Mouse (Mus musculus): ENCODE measurements around the gene Tsfm. TPM values are rescaled to one million over a fixed set of nuclear protein-coding genes. Genes with fewer than 3 reads are reported as not detected.

Gene Tsfm
- total RNA-seq, 2 experiments from 2014 or later = 66.1 to 67.4 TPM

- intact Hi-C loops (cut with DNase I) = loop anchor here (2.0 kb wide), 1 partner anchor 15 kb away; no protein-coding TSS in a partner anchor
- DNase-seq (ENCODE audit: low spot score) = peak; percentile 54
Observed at GRCm38 (mm10) chr10:126972051-126972725, 58.5 kb downstream of the Tsfm start.

DNA sequence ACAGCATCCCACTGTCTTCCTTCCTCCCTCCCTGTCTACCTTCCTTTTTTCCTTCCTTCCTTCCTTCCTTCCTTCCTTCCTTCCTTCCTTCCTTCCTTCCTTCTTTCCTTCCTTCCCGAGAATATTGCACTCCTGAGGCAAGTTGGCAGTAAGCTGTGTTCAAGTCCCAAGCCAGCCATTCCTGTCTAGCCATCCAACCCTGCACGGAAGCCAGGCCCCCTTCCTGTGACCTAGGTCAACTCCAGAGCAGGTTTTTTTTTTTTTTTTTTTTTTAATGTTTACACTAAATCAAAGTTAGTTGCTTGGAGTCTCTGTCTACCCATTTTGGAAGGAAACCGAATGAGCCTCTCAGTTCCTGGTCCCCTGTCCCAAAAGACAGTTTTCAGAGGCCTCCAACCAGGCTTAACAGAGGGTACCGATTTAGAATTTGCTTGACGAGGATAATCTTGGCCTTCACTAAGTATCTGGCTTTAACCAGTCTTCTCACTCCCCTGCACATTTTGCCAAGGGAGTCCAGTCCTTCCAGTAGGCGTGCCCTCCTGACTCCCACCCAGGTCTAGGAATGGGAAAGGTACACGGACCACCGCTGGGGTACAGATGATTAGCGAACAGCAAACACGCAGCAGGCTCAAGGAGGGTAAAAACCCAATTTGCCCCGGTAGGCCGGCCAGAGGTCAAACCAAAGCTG lies 59.1 kb downstream of the Tsfm start:
- DNase-seq (ENCODE audit: low spot score) = no peak
- intact Hi-C loops (cut with DNase I) = loop anchor here (2.0 kb wide), 1 partner anchor 15 kb away; no protein-coding TSS in a partner anchor

DNA sequence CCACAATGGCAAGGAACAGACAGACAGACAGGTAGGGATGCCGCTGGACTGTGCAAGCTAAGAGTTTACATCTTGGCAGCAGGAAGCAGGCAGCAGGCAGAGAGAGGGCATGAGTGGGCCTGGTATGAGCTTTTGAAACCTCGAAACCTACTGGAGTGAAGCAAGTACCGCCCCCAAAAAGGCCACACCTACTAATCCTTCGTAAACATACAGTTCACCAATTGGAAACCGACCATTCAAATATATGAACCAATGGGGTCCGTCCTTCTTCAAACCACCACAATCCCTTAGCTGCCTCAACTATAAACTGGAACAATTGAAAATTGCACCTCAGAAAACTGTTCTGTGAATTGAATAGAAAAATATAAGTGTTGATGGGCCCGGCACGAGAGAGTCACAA lies 66.8 kb downstream of the Tsfm start:
- intact Hi-C loops (cut with DNase I) = no loop called here
- DNase-seq (ENCODE audit: low spot score) = no peak

GRCm38 (mm10) chr10:126962966-126963330 lies 67.7 kb downstream of the Tsfm start:
- intact Hi-C loops (cut with DNase I) = no loop called here
- DNase-seq (ENCODE audit: low spot score) = no peak

- intact Hi-C loops (cut with DNase I) = no loop called here
- peak; percentile 74 for DNase-seq (ENCODE audit: low spot score)
Observed at GRCm38 (mm10) chr10:126962271-126962965, 68.2 kb downstream of the Tsfm start.

DNA sequence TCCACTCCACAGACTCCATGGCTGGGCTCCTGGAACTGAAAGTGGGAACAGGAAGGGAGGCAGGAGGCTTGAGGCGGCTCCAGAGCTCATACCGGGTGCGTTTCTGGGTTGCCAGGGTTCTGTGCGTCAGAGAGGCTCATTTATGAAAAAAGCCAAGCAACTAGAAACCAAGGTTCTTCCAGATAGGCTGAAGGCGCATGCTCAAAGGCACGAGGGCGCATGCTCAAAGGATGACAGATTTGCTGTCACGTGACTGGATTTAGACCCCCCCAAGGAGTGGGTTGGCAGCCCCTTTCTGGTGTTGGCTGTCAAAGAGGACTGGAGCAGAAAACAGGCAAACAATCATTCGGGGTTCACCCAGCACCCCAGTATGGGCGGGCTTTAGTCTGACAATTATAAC lies 68.9 kb downstream of the Tsfm start:
- DNase-seq (ENCODE audit: low spot score) = peak; percentile 62
- intact Hi-C loops (cut with DNase I) = no loop called here

Small RNAs within 50 kb of the gene (microRNA-seq; reads per million reads assigned to microRNA genes)
- 116 reads per million, percentile 59 among the genes with 10 or more reads in this experiment for gene Mir26a-2
- not detected for gene Mir546

Other genes starting within 250 kb of the Tsfm start
- 1 to 10 TPM; 4.2 to 4.5 TPM for gene Atp23, start 129.5 kb downstream of the Tsfm start, total RNA-seq (2021)
- gene Ctdsp2, start 52.1 kb downstream of the Tsfm start, total RNA-seq (2021) = 100 to 1,000 TPM; 104 to 110 TPM
- gene Avil, start 30.1 kb downstream of the Tsfm start, total RNA-seq (2021) = under 1 TPM; 0.14 to 0.39 TPM
- 1 to 10 TPM; 6.1 to 6.9 TPM for gene Mettl1, start 10.6 kb upstream of the Tsfm start, total RNA-seq (2021)
- gene Eef1akmt3, start 10.7 kb upstream of the Tsfm start, total RNA-seq (2021) = under 1 TPM in 1 of 2 experiments, not detected in 1; 0.11 TPM
- under 1 TPM in 1 of 2 experiments, not detected in 1; 0.14 TPM for gene Cyp27b1, start 17.4 kb upstream of the Tsfm start, total RNA-seq (2021)
- 1 to 10 TPM; 2.3 to 2.5 TPM for gene March9, start 29.3 kb upstream of the Tsfm start, total RNA-seq (2021)
- 10 to 100 TPM; 76.1 to 83.3 TPM for gene Cdk4, start 32.7 kb upstream of the Tsfm start, total RNA-seq (2021)
- 10 to 100 TPM; 43.4 to 47.4 TPM for gene Tspan31, start 39.4 kb upstream of the Tsfm start, total RNA-seq (2021)
- 1 to 10 TPM; 5.9 to 7.3 TPM for gene Agap2, start 44.4 kb upstream of the Tsfm start, total RNA-seq (2021)
- gene Os9, start 90.3 kb upstream of the Tsfm start, total RNA-seq (2021) = 10 to 100 TPM; 25.0 to 25.1 TPM
- 1 to 10 TPM; 1.5 to 1.6 TPM for gene B4galnt1, start 134.4 kb upstream of the Tsfm start, total RNA-seq (2021)
- 10 to 100 TPM; 18.2 to 29.2 TPM for gene Slc26a10, start 149.8 kb upstream of the Tsfm start, total RNA-seq (2021)
- 10 to 100 TPM; 10.9 to 12.7 TPM for gene Arhgef25, start 159.2 kb upstream of the Tsfm start, total RNA-seq (2021)
- gene Dtx3, start 164.9 kb upstream of the Tsfm start, total RNA-seq (2021) = 10 to 100 TPM; 26.3 to 28.6 TPM
- 10 to 100 TPM; 23.3 to 24.6 TPM for gene Pip4k2c, start 180.7 kb upstream of the Tsfm start, total RNA-seq (2021)
- gene Kif5a, start 232.5 kb upstream of the Tsfm start, total RNA-seq (2021) = under 1 TPM; 0.45 to 0.49 TPM
- gene Dctn2, start 235.5 kb upstream of the Tsfm start, total RNA-seq (2021) = 100 to 1,000 TPM; 136 to 142 TPM